Comparison of ENCODE assay signal across 7 mouse cellular contexts in genomic region chr7:44468644-44469285, GRCm38 (mm10). TPM values are rescaled to one million over a fixed set of nuclear protein-coding genes. Genes with fewer than 3 reads are reported as not detected.
DNase-seq lines count a peak whose midpoint lies in the region; ATAC-seq lines count a peak whose summit lies in the region.

No protein-coding gene starts in this region.

- peaks cover 58% of the 10 kb centered on the region for H3K4me1 ChIP-seq in lung, embryonic 15.5 days
- H3K4me1 ChIP-seq in embryonic facial prominence, embryonic 12.5 days, result peaks cover 11% of the 10 kb centered on the region
- peaks cover 93% of the 10 kb centered on the region for H3K4me1 ChIP-seq in hindbrain, embryonic 10.5 days (replicated peaks)
- H3K4me1 ChIP-seq in midbrain, embryonic 10.5 days, result peaks cover 82% of the 10 kb centered on the region

- peaks cover 15% of the 10 kb centered on the region for H3K27me3 ChIP-seq in lung, embryonic 15.5 days
- H3K27me3 ChIP-seq in embryonic facial prominence, embryonic 12.5 days, result peaks cover 13% of the 10 kb centered on the region
- peaks cover 14% of the 10 kb centered on the region for H3K27me3 ChIP-seq in hindbrain, embryonic 10.5 days (ENCODE audit: insufficient read depth, poor library complexity, severe bottlenecking)
- H3K27me3 ChIP-seq in midbrain, embryonic 10.5 days (ENCODE audit: low read depth, poor library complexity, severe bottlenecking), result peaks cover 9% of the 10 kb centered on the region

- 34% methylated on average over 15 of the region's 15 CpGs for WGBS in lung, embryonic 15.5 days
- WGBS in embryonic facial prominence, embryonic 12.5 days, result 69% methylated on average over 15 of the region's 15 CpGs
- 67% methylated on average over 15 of the region's 15 CpGs for WGBS in hindbrain, embryonic 10.5 days
- 66% methylated on average over 15 of the region's 15 CpGs for WGBS in midbrain, embryonic 10.5 days

- H3K4me2 ChIP-seq in lung, embryonic 15.5 days, result peak overlapping the region; percentile 67
- H3K4me2 ChIP-seq in embryonic facial prominence, embryonic 12.5 days (replicated peaks), result peak overlapping the region; percentile 71

- H3K4me3 ChIP-seq in lung, embryonic 15.5 days, result peak overlapping the region; percentile 70
- peak overlapping the region; percentile 64 for H3K4me3 ChIP-seq in embryonic facial prominence, embryonic 12.5 days
- H3K4me3 ChIP-seq in hindbrain, embryonic 10.5 days, result peak overlapping the region; percentile 68
- H3K4me3 ChIP-seq in midbrain, embryonic 10.5 days, result peak overlapping the region; percentile 64

- peak overlapping the region; percentile 63 for H3K9ac ChIP-seq in lung, embryonic 15.5 days
- peak overlapping the region; percentile 65 for H3K9ac ChIP-seq in embryonic facial prominence, embryonic 12.5 days

- H3K36me3 ChIP-seq in lung, embryonic 15.5 days, result no peaks in the 10 kb centered on the region
- H3K36me3 ChIP-seq in embryonic facial prominence, embryonic 12.5 days, result 0 out of 2 replicates have a peak, but pooled peaks cover 7% of the 10 kb centered on the region
- H3K36me3 ChIP-seq in hindbrain, embryonic 10.5 days, result peaks cover 9% of the 10 kb centered on the region; the same call in 1 of the 2 replicates
- peaks cover 8% of the 10 kb centered on the region for H3K36me3 ChIP-seq in midbrain, embryonic 10.5 days

- no peak; the same call in 1 of the 2 replicates for ATAC-seq in lung, embryonic 15.5 days (ENCODE audit: borderline replicate concordance, extremely low read depth, low FRiP score, low TSS enrichment)
- no peak for ATAC-seq in embryonic facial prominence, embryonic 12.5 days (ENCODE audit: insufficient number of reproducible peaks, insufficient read depth, low FRiP score, low TSS enrichment)
- no peak for ATAC-seq in inflammation-experienced regulatory T-cells, adult 6 months

- no peak overlapping the region for H3K27ac ChIP-seq in lung, embryonic 15.5 days
- 0 out of 2 replicates have a peak overlapping the region, but pooled peaks have one; percentile 41 for H3K27ac ChIP-seq in embryonic facial prominence, embryonic 12.5 days
- H3K27ac ChIP-seq in hindbrain, embryonic 10.5 days, result peak overlapping the region; percentile 91
- peak overlapping the region; percentile 88 for H3K27ac ChIP-seq in midbrain, embryonic 10.5 days (replicated peaks)

- DNase-seq in lung, postnatal 14 days, result no peak
- no peak for DNase-seq in hindbrain, embryonic 10.5 days (ENCODE audit: low spot score)
- peak; percentile 12 for DNase-seq in midbrain, embryonic 10.5 days (ENCODE audit: low spot score)
- no peak for DNase-seq in left cerebral cortex, adult 11 months (ENCODE audit: low spot score)

- H3K9me3 ChIP-seq in lung, embryonic 15.5 days, result no peaks in the 10 kb centered on the region
- H3K9me3 ChIP-seq in embryonic facial prominence, embryonic 12.5 days, result no peaks in the 10 kb centered on the region
- H3K9me3 ChIP-seq in hindbrain, embryonic 10.5 days, result no peaks in the 10 kb centered on the region
- H3K9me3 ChIP-seq in midbrain, embryonic 10.5 days (replicated peaks), result no peaks in the 10 kb centered on the region

RNA-seq across cellular contexts. Expression of gene Josd2, which starts 1.0 kb away (rescaled TPM):
- polyA plus RNA-seq in lung, embryonic 15.5 days (2015; fragmentation: Nextera tagmentation; extraction: Ambion mirVana), result 109 and 111 TPM in 2 replicates
- polyA plus RNA-seq in embryonic facial prominence, embryonic 12.5 days (2016; fragmentation: Nextera tagmentation; extraction: Ambion mirVana), result 80.4 and 85.6 TPM in 2 replicates
- polyA plus RNA-seq in hindbrain, embryonic 10.5 days (2016; fragmentation: Nextera tagmentation; extraction: Ambion mirVana), result 86.2 and 89.2 TPM in 2 replicates
- 71.6 and 76.8 TPM in 2 replicates for polyA plus RNA-seq in midbrain, embryonic 10.5 days (2016; fragmentation: Nextera tagmentation; extraction: Ambion mirVana)
- polyA plus RNA-seq in inflammation-experienced regulatory T-cells, adult 6 months (2017; shearing (Covaris generic)), result 10 to 100 TPM; 46.9 to 62.6 (median 47.0) TPM

RNA-seq across cellular contexts. Expression of gene Aspdh, which starts 3.6 kb away (rescaled TPM):
- 0.62 and 0.88 TPM in 2 replicates for polyA plus RNA-seq in lung, embryonic 15.5 days (2015; fragmentation: Nextera tagmentation; extraction: Ambion mirVana)
- polyA plus RNA-seq in embryonic facial prominence, embryonic 12.5 days (2016; fragmentation: Nextera tagmentation; extraction: Ambion mirVana), result 0.42 and 0.71 TPM in 2 replicates
- 0.78 and 1.8 TPM in 2 replicates for polyA plus RNA-seq in hindbrain, embryonic 10.5 days (2016; fragmentation: Nextera tagmentation; extraction: Ambion mirVana)
- polyA plus RNA-seq in midbrain, embryonic 10.5 days (2016; fragmentation: Nextera tagmentation; extraction: Ambion mirVana), result 0.99 and 2.0 TPM in 2 replicates
- polyA plus RNA-seq in inflammation-experienced regulatory T-cells, adult 6 months (2017; shearing (Covaris generic)), result not detected

RNA-seq across cellular contexts. Expression of gene Emc10, which starts 27.6 kb away (rescaled TPM):
- polyA plus RNA-seq in lung, embryonic 15.5 days (2015; fragmentation: Nextera tagmentation; extraction: Ambion mirVana), result 107 and 108 TPM in 2 replicates
- 121 and 124 TPM in 2 replicates for polyA plus RNA-seq in embryonic facial prominence, embryonic 12.5 days (2016; fragmentation: Nextera tagmentation; extraction: Ambion mirVana)
- 102 and 122 TPM in 2 replicates for polyA plus RNA-seq in hindbrain, embryonic 10.5 days (2016; fragmentation: Nextera tagmentation; extraction: Ambion mirVana)
- polyA plus RNA-seq in midbrain, embryonic 10.5 days (2016; fragmentation: Nextera tagmentation; extraction: Ambion mirVana), result 104 and 108 TPM in 2 replicates
- 10 to 100 TPM; 21.0 to 22.5 (median 22.3) TPM for polyA plus RNA-seq in inflammation-experienced regulatory T-cells, adult 6 months (2017; shearing (Covaris generic))

RNA-seq across cellular contexts. Expression of gene Fam71e1, which starts 27.6 kb away (rescaled TPM):
- 9.1 and 11.1 TPM in 2 replicates for polyA plus RNA-seq in lung, embryonic 15.5 days (2015; fragmentation: Nextera tagmentation; extraction: Ambion mirVana)
- polyA plus RNA-seq in embryonic facial prominence, embryonic 12.5 days (2016; fragmentation: Nextera tagmentation; extraction: Ambion mirVana), result 20.2 and 22.5 TPM in 2 replicates
- 17.1 and 20.5 TPM in 2 replicates for polyA plus RNA-seq in hindbrain, embryonic 10.5 days (2016; fragmentation: Nextera tagmentation; extraction: Ambion mirVana)
- 20.5 and 27.6 TPM in 2 replicates for polyA plus RNA-seq in midbrain, embryonic 10.5 days (2016; fragmentation: Nextera tagmentation; extraction: Ambion mirVana)
- 1 to 10 TPM; 2.7 to 5.2 (median 3.9) TPM for polyA plus RNA-seq in inflammation-experienced regulatory T-cells, adult 6 months (2017; shearing (Covaris generic))

RNA-seq across cellular contexts. Expression of gene Lrrc4b, which starts 39.9 kb away (rescaled TPM):
- polyA plus RNA-seq in lung, embryonic 15.5 days (2015; fragmentation: Nextera tagmentation; extraction: Ambion mirVana), result 0.88 and 0.98 TPM in 2 replicates
- 2.3 and 2.6 TPM in 2 replicates for polyA plus RNA-seq in embryonic facial prominence, embryonic 12.5 days (2016; fragmentation: Nextera tagmentation; extraction: Ambion mirVana)
- polyA plus RNA-seq in hindbrain, embryonic 10.5 days (2016; fragmentation: Nextera tagmentation; extraction: Ambion mirVana), result 1.7 and 4.4 TPM in 2 replicates
- polyA plus RNA-seq in midbrain, embryonic 10.5 days (2016; fragmentation: Nextera tagmentation; extraction: Ambion mirVana), result 2.4 and 3.5 TPM in 2 replicates
- not detected for polyA plus RNA-seq in inflammation-experienced regulatory T-cells, adult 6 months (2017; shearing (Covaris generic))
